Mouse (Mus musculus): ENCODE measurements around the gene Nudt21. TPM values are rescaled to one million over a fixed set of nuclear protein-coding genes. Genes with fewer than 3 reads are reported as not detected.

Nudt21 gene
- polyA plus RNA-seq, 1 experiment from 2014 or later, result 74.6 TPM

- Histone ChIP-seq H3K27ac (replicated peaks) (no peak overlapping the region), H3K4me1 (no peaks in the 10 kb centered on the region), H3K4me3 (no peak overlapping the region), H3K36me3 (peaks cover 63% of the 10 kb centered on the region), H3K9me3 (no peaks in the 10 kb centered on the region), H3K9ac (no peak overlapping the region), H3K27me3 (replicated peaks) (no peaks in the 10 kb centered on the region), H3K4me2 (no peak overlapping the region)
- 75% methylated on average over 7 of the region's 7 CpGs for WGBS
- ATAC-seq (ENCODE audit: extremely low read depth, insufficient number of reproducible peaks, low FRiP score, low TSS enrichment), result no peak
Observed at GRCm38 (mm10) chr8:93969626-93970340, 67.0 kb downstream of the Nudt21 start.

GRCm38 (mm10) chr8:93968293-93968692 lies 68.5 kb downstream of the Nudt21 start:
- no peaks in the 10 kb centered on the region for H3K4me1 ChIP-seq
- no peak overlapping the region for H3K27ac ChIP-seq (replicated peaks)
- H3K36me3 ChIP-seq, result peaks cover 48% of the 10 kb centered on the region
- WGBS, result 76% methylated on average over 6 of the region's 6 CpGs
- no peaks in the 10 kb centered on the region for H3K9me3 ChIP-seq
- H3K9ac ChIP-seq, result no peak overlapping the region
- no peaks in the 10 kb centered on the region for H3K27me3 ChIP-seq (replicated peaks)
- H3K4me2 ChIP-seq, result no peak overlapping the region
- H3K4me3 ChIP-seq, result no peak overlapping the region
- ATAC-seq (ENCODE audit: extremely low read depth, insufficient number of reproducible peaks, low FRiP score, low TSS enrichment), result no peak

Other genes with a start within 250 kb of the Nudt21 start
- 9.2 and 13.2 TPM in 2 replicates for gene Gnao1, start 227.1 kb downstream of the Nudt21 start, polyA plus RNA-seq (2015; fragmentation: Nextera tagmentation; extraction: Ambion mirVana)
- 41.8 and 44.8 TPM in 2 replicates for gene Amfr, start 24.2 kb downstream of the Nudt21 start, polyA plus RNA-seq (2015; fragmentation: Nextera tagmentation; extraction: Ambion mirVana)
- gene Ogfod1, start 167 bp upstream of the Nudt21 start, polyA plus RNA-seq (2015; fragmentation: Nextera tagmentation; extraction: Ambion mirVana), result 9.2 TPM in 2 replicates
- 6.3 and 7.1 TPM in 2 replicates for gene Bbs2, start 61.9 kb upstream of the Nudt21 start, polyA plus RNA-seq (2015; fragmentation: Nextera tagmentation; extraction: Ambion mirVana)
- not detected in 2 replicates for gene Mt4, start 100.2 kb upstream of the Nudt21 start, polyA plus RNA-seq (2015; fragmentation: Nextera tagmentation; extraction: Ambion mirVana)
- 36.5 and 47.5 TPM in 2 replicates for gene Mt3, start 115.6 kb upstream of the Nudt21 start, polyA plus RNA-seq (2015; fragmentation: Nextera tagmentation; extraction: Ambion mirVana)
- 27.9 and 61.6 TPM in 2 replicates for gene Mt2, start 135.6 kb upstream of the Nudt21 start, polyA plus RNA-seq (2015; fragmentation: Nextera tagmentation; extraction: Ambion mirVana)
- gene Mt1, start 142.1 kb upstream of the Nudt21 start, polyA plus RNA-seq (2015; fragmentation: Nextera tagmentation; extraction: Ambion mirVana), result 230 and 374 TPM in 2 replicates
- 58.0 and 65.9 TPM in 2 replicates for gene Nup93, start 177.5 kb upstream of the Nudt21 start, polyA plus RNA-seq (2015; fragmentation: Nextera tagmentation; extraction: Ambion mirVana)